Mouse (Mus musculus) hindbrain, embryonic 16.5 days (tissue): ENCODE data around the gene C2cd4b. TPM values are rescaled to one million over a fixed set of nuclear protein-coding genes. Genes with fewer than 3 reads are reported as not detected.

ENCODE experiments used
- ATAC-seq: fragments of 200-750 bp; cut with Nextera tagmentation; 2 replicates; pipeline ENCODE4 v1.8.0; 2017; ENCODE audit warnings: moderate TSS enrichment, moderate library complexity
- H3K27ac ChIP-seq: fragments of 300-500 bp; sonication (generic); 2 replicates; pipeline ENCODE4 v1.5.1; 2014; ENCODE audit warnings: low read depth, mild to moderate bottlenecking, control low read depth, low read length, moderate library complexity
- H3K27me3 ChIP-seq: fragments of 300-500 bp; sonication (generic); replicated peaks from 2 replicates; pipeline ENCODE4 v1.6.1; 2014; ENCODE audit warnings: low read length; ENCODE audit not compliant: control insufficient read depth, insufficient read depth
- H3K36me3 ChIP-seq: fragments of 300-500 bp; sonication (generic); 2 replicates; pipeline ENCODE4 v1.6.1; 2014; ENCODE audit warnings: mild to moderate bottlenecking, low read length, moderate library complexity, mixed read lengths; ENCODE audit not compliant: control insufficient read depth, insufficient read depth
- H3K4me1 ChIP-seq: fragments of 300-500 bp; sonication (generic); 2 replicates; pipeline ENCODE4 v1.6.1; 2014; ENCODE audit warnings: low read depth, low read length; ENCODE audit not compliant: control insufficient read depth, insufficient read depth
- H3K4me2 ChIP-seq: fragments of 300-500 bp; sonication (generic); 2 replicates; pipeline ENCODE4 v1.6.1; 2014; ENCODE audit warnings: mild to moderate bottlenecking, low read length, control low read depth, moderate library complexity
- H3K4me3 ChIP-seq: fragments of 300-500 bp; sonication (generic); 2 replicates; pipeline ENCODE4 v1.5.1; 2014; ENCODE audit warnings: mild to moderate bottlenecking, low read length, control low read depth, moderate library complexity
- H3K9ac ChIP-seq: fragments of 300-500 bp; sonication (generic); 2 replicates; pipeline ENCODE4 v1.6.1; 2014; ENCODE audit warnings: low read depth, mild to moderate bottlenecking, control low read depth, low read length, moderate library complexity
- H3K9me3 ChIP-seq: fragments of 300-500 bp; sonication (generic); 2 replicates; pipeline ENCODE4 v1.6.1; 2014; ENCODE audit warnings: mild to moderate bottlenecking, low read length, moderate library complexity; ENCODE audit not compliant: control insufficient read depth
- WGBS: fragments of 180-500 bp; shearing (Covaris S2); extraction: QIAGEN DNeasy Blood & Tissue Kit; methylation state at CpG from one replicate; pipeline ENCODE4 v1.1.7; 2014; 5-methylcytosine and 5-hydroxymethylcytosine counted together
- polyA plus RNA-seq: library from polyadenylated mRNA; unstranded; fragments of >200 nt; fragmentation: Nextera tagmentation; extraction: Ambion mirVana; gene quantifications from 2 replicates; pipeline ENCODE4 v1.2.1, GENCODE M21; 2015

The C2cd4b gene
- 0.34 and 0.39 TPM in 2 replicates for polyA plus RNA-seq

DNA sequence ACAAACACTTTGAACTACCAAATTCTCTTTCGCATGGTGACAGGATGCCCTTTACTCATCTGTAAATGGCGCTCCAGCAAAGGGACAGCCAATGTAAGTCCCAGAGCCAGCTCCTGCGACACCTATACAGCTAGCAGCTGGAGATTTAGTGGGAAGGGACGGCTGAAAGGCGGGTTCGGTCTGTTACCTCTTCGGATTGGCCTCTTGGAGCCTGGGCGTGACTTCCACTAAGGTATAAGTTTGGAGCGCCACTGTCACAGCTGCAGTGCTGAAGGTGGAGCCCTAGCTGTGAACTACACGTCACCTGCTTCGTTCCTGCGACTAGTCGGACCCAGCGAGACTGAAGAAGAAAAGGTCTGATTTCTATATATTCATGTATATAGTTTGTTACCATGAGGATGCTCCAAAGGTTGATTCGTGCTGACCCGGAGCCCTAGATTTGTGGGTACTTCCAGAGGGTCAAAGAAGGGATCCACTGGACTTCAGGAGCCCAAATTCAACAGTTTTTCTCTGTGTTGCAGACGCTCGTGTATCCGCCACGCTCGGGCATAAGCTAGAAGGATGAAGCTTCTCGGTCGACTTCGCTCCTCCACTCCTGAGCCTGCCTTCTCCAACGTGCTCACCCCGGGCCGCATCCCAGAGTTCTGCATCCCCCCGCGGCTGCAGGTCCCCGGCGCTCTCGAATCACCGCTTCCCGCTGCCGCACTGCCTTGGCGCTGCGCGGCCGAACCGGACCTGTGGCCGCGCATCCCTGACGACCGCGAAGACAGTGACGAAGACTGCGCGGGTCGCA, at the start of gene C2cd4b:
C2cd4b (plus strand) TSS at position 275 of the 793 bp plus-strand sequence.
- Histone ChIP-seq H3K9me3 (no peaks in the 10 kb centered on the region), H3K9ac (peak within 1 kb of the TSS; percentile 76), H3K27me3 (no peaks in the 10 kb centered on the region), H3K4me2 (peak within 1 kb of the TSS; percentile 90), H3K4me3 (peak within 1 kb of the TSS; percentile 73), H3K4me1 (peaks cover 14% of the 10 kb centered on the region), H3K27ac (peak within 1 kb of the TSS; percentile 80), H3K36me3 (no peaks in the 10 kb centered on the region)
- 1% methylated on average over 49 of the region's 49 CpGs for WGBS
- peak; percentile 47 for ATAC-seq

DNA sequence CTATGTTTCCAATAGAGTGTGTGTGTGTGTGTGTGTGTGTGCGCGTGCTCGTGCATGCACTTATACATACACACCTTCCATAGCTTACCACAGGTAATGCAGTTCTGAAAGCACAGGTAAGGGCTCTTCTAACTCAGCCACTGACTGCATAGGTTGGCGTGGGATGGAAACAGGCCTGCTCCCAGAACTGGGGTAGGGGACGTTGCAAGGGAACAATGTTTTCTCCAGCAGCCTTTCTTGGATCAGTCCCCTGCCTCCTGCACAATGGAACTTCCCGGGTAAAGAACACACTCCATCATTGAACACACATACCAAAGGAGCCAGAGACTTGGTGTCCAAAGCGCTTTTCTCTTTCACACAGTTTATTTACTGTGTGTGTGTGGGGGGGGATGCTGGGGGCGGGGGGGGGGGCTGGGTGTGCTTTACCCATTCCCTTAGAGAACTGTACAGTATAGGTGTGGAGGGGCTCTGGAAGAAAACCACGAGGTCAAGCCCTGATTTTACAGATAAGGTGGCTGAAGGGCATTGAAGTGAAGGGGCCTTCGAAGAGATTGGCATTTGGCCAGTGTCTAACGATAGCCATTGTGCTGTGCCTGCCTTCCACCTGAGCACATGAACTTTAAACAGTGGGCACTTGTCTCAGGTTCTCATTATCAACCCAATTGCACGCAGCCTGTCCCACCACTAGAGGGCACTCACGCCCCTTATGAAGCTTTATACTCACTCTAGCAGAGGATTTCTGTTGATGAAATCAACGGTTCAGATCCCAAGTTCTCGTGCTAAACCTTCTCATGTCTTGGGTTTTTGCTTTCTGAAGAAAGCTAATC, 48.0 kb upstream of the C2cd4b start:
- H3K9me3 ChIP-seq: no peaks in the 10 kb centered on the region
- no peak overlapping the region for H3K27ac ChIP-seq
- WGBS: 42% methylated on average over 15 of the region's 15 CpGs
- H3K4me2 ChIP-seq: no peak overlapping the region
- no peak for ATAC-seq
- H3K4me3 ChIP-seq: no peak overlapping the region
- no peaks in the 10 kb centered on the region for H3K4me1 ChIP-seq
- no peaks in the 10 kb centered on the region for H3K27me3 ChIP-seq
- H3K9ac ChIP-seq: no peak overlapping the region
- no peaks in the 10 kb centered on the region for H3K36me3 ChIP-seq

DNA sequence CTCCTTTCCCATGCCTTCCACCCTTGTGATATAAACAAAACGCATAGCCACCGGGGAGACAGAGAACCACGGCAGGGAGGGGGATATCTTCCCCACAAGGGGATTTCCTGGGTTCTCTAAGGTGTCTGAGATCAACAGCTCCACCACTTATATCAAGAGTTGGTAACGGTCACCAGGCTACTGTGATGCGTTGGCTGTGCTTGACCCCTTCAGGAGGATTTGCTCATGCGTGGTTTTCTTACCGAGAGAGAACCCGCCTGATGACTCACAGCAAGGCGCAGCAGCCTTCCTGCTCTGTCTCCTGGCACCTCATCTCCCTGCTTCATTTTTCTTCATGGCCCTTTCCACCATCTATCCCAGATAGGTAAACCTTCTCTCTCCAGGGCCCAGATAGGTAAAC, 47.1 kb upstream of the C2cd4b start:
- H3K9me3 ChIP-seq: no peaks in the 10 kb centered on the region
- H3K27ac ChIP-seq: no peak overlapping the region
- no peak for ATAC-seq
- no peaks in the 10 kb centered on the region for H3K4me1 ChIP-seq
- no peak overlapping the region for H3K4me3 ChIP-seq
- H3K4me2 ChIP-seq: no peak overlapping the region
- H3K27me3 ChIP-seq: no peaks in the 10 kb centered on the region
- 78% methylated on average over 9 of the region's 9 CpGs for WGBS
- no peaks in the 10 kb centered on the region for H3K36me3 ChIP-seq
- H3K9ac ChIP-seq: no peak overlapping the region

DNA sequence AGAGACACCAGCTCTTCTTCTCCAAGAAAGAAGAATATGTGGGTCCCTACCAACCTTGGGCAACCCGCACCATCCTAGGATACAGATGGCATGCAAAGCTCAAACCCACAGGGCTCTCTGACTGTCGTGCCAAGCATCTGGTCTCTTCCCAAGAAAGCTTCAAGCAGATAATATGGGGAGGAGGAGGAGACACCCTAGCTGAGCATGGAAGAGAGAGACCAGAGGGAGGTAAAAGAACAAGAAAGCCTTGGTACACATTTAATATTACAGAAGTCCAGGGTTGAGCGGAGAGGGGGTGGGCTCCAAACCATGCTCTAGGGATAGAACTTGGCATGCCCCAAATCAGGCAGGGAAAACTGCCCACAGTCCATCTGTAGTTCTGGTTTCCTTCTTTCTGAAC, 42.2 kb upstream of the C2cd4b start:
- H3K9me3 ChIP-seq: no peaks in the 10 kb centered on the region
- no peak overlapping the region for H3K4me3 ChIP-seq
- H3K27me3 ChIP-seq: no peaks in the 10 kb centered on the region
- WGBS: 77% methylated on average over 3 of the region's 3 CpGs
- ATAC-seq: no peak
- H3K9ac ChIP-seq: no peak overlapping the region
- H3K36me3 ChIP-seq: no peaks in the 10 kb centered on the region
- H3K27ac ChIP-seq: no peak overlapping the region
- H3K4me2 ChIP-seq: no peak overlapping the region
- H3K4me1 ChIP-seq: no peaks in the 10 kb centered on the region

DNA sequence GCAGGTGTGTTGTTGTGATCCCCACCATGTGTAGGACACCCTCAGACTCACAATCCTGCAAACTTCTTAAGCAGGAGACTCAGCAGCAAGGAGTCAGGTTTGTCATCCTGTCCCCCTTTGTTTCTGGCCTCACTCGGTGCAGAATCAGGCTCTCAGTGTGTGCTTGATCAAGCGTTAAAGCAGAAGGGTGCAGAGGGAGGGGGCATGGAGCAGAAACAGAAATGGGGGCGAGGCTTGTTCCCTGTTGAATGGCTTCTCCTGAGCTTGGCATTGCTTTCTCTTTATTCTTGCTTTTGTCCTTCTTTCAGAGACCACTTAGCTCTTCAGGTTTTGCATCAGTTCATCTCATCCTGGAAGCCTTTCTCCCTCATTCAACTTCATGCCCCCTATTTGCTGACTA, 40.6 kb upstream of the C2cd4b start:
- no peaks in the 10 kb centered on the region for H3K9me3 ChIP-seq
- H3K4me2 ChIP-seq: no peak overlapping the region
- no peak overlapping the region for H3K4me3 ChIP-seq
- no peaks in the 10 kb centered on the region for H3K4me1 ChIP-seq
- no peaks in the 10 kb centered on the region for H3K36me3 ChIP-seq
- H3K27ac ChIP-seq: no peak overlapping the region
- 16% methylated on average over 3 of the region's 3 CpGs for WGBS
- H3K27me3 ChIP-seq: no peaks in the 10 kb centered on the region
- H3K9ac ChIP-seq: no peak overlapping the region
- ATAC-seq: no peak

DNA sequence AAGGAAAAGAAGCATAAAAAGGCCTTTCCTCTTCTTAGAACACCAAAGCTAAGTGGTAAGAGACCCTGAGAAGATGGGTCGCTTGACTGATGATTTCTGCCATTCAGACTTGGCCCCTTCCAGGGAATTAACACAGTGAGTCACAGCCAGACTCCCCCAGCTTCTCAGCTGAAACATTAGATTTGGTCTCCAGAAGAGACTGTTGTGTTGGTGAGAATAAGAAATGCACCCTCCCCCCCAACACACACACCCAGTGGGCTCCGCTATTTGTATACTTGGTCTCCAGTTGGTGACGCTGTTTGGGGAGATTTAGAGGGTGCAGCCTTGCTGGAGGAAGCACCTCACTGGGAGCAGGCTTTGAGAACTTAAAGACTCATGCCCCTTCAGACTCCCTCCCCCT, 39.1 kb upstream of the C2cd4b start:
- Histone ChIP-seq H3K4me2 (no peak overlapping the region), H3K36me3 (no peaks in the 10 kb centered on the region), H3K9me3 (no peaks in the 10 kb centered on the region), H3K9ac (no peak overlapping the region), H3K27me3 (no peaks in the 10 kb centered on the region), H3K27ac (no peak overlapping the region), H3K4me3 (no peak overlapping the region), H3K4me1 (no peaks in the 10 kb centered on the region)
- no peak for ATAC-seq
- WGBS: 68% methylated on average over 3 of the region's 3 CpGs

DNA sequence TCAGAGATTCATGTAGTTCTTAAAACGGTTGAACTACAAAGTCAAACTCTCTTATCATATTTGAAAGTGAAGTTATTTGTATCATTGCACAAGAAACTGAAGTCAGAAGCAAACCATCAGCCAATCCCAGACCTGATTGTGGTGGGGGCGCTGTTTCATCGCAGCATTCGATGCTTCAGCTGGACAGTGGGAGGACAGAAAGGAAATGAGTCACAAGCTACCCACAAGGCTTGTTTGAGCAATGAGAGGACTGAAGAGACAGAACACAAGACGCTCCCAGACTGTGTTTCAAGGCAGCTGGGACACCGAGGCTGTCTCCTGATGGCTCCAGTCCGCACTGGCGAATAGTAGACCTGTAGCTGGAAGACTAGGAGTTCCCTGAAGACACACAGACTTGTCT, 36.9 kb upstream of the C2cd4b start:
- Histone ChIP-seq H3K36me3 (no peaks in the 10 kb centered on the region), H3K9ac (no peak overlapping the region), H3K27me3 (no peaks in the 10 kb centered on the region), H3K4me3 (no peak overlapping the region), H3K9me3 (no peaks in the 10 kb centered on the region), H3K4me1 (no peaks in the 10 kb centered on the region), H3K27ac (no peak overlapping the region), H3K4me2 (no peak overlapping the region)
- no peak for ATAC-seq
- WGBS: 91% methylated on average over 8 of the region's 8 CpGs

DNA sequence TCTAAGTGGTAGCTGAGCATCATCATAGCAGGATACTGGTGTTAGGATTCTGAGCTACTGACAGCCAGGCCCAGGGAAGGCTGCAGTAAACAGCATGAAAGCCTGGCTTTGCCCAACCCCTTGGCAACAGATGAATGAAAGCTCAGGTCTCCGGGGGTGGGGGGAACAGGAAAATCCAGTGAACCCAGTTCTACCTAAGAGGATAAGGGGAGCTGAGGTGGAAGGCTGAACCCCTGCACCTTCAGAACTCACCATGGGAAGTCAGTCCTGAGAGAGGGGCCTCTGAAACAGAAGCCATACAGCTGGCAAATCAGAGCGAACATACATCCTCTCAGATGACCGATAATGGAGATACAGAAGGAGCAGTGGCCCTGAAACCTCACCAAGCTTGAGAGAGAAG, 34.0 kb upstream of the C2cd4b start:
- no peaks in the 10 kb centered on the region for H3K27me3 ChIP-seq
- no peaks in the 10 kb centered on the region for H3K4me1 ChIP-seq
- H3K9me3 ChIP-seq: no peaks in the 10 kb centered on the region
- no peak overlapping the region for H3K4me3 ChIP-seq
- no peak overlapping the region for H3K27ac ChIP-seq
- no peak overlapping the region for H3K4me2 ChIP-seq
- WGBS: 78% methylated on average over 3 of the region's 3 CpGs
- ATAC-seq: no peak
- H3K9ac ChIP-seq: no peak overlapping the region
- no peaks in the 10 kb centered on the region for H3K36me3 ChIP-seq

DNA sequence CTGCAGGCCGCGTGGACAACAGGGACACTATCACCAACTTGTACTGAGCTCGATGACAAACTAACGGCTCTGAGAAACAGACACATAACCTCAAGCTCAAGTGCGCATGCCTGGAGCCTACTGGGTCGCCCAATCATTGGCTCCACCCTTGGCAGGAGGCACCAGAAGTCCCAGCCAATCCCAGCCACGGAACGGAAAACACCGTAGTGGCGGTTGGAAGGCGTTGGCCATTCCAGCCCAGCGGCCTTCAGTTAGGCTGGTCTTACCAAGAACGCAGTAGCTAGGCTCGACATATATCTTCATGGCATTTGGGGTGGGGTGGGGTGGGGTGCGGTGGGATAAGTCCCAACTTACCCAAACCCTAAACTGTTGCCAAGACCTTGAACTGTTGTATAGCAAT, 25.5 kb upstream of the C2cd4b start:
- Histone ChIP-seq H3K27ac (no peak overlapping the region), H3K4me1 (no peaks in the 10 kb centered on the region), H3K9me3 (no peaks in the 10 kb centered on the region), H3K36me3 (no peaks in the 10 kb centered on the region), H3K27me3 (no peaks in the 10 kb centered on the region), H3K9ac (no peak overlapping the region), H3K4me2 (no peak overlapping the region), H3K4me3 (no peak overlapping the region)
- no peak for ATAC-seq
- 95% methylated on average over 15 of the region's 15 CpGs for WGBS
